Mouse (Mus musculus): ENCODE measurements around the gene Nrip1. TPM values are rescaled to one million over a fixed set of nuclear protein-coding genes. Genes with fewer than 3 reads are reported as not detected.

Gene Nrip1
- total and polyA plus RNA-seq, 3 experiments: not detected

- no peaks in the 10 kb centered on the region for H3K36me3 ChIP-seq (replicated peaks in 1 of 2; ENCODE audit: control insufficient read depth in 1 of 2, insufficient read depth in 1 of 2, low read length in 1 of 2)
- in situ Hi-C loops (cut with MboI; ENCODE audit: low pct_ligation_motif_present, low pct_unique_long_range_greater_than_20kb, low sequenced_read_pairs): no loop called here
- dilution Hi-C loops (cut with MboI; ENCODE audit: extremely low pct_ligation_motif_present, extremely low pct_unique_long_range_greater_than_20kb, low sequenced_read_pairs): no loop called here
- no peak overlapping the region for H3K4me2 ChIP-seq (ENCODE audit: insufficient read depth, low read depth, poor library complexity, severe bottlenecking)
- no peak for DNase-seq (ENCODE audit: extremely low read depth)
- no peak overlapping the region for H3K4me3 ChIP-seq (replicated peaks in 1 of 3; ENCODE audit: low read depth in 2 of 3, low read length in 2 of 3, poor library complexity in 1 of 3)
- H3K79me2 ChIP-seq (replicated peaks; ENCODE audit: control insufficient read depth, extremely low read depth, insufficient read depth, poor library complexity, severe bottlenecking): no peaks in the 10 kb centered on the region; the same call in 1 of the 2 replicates
- H3K4me1 ChIP-seq (ENCODE audit: control insufficient read depth in 1 of 2, insufficient read depth in 2 of 2): no peaks in the 10 kb centered on the region
- H3K9me3 ChIP-seq (replicated peaks; ENCODE audit: low read length): peaks cover 87% of the 10 kb centered on the region
- H3K27me3 ChIP-seq (replicated peaks): no peaks in the 10 kb centered on the region
- H3K27ac ChIP-seq (ENCODE audit: insufficient read depth, low read depth): no peak overlapping the region
- no peak overlapping the region for H3K9ac ChIP-seq (ENCODE audit: insufficient read depth, low read depth)
- TF ChIP-seq MAFK (IDR thresholded peaks at IDR 0.05; ENCODE audit: insufficient replicate concordance, low read length) (no peak), HCFC1 (IDR thresholded peaks at IDR 0.05; ENCODE audit: low read depth, low read length) (no peak), ZKSCAN1 (IDR thresholded peaks at IDR 0.05; ENCODE audit: borderline replicate concordance, low read depth, low read length) (no peak), BHLHE40 (IDR thresholded peaks at IDR 0.05; ENCODE audit: low read depth, low read length) (no peak), MYC (IDR thresholded peaks at IDR 0.05; ENCODE audit: low read depth, low read length) (no peak), ZMIZ1 (IDR thresholded peaks at IDR 0.05; ENCODE audit: low read depth, low read length) (no peak), E2F4 (IDR thresholded peaks at IDR 0.05; ENCODE audit: insufficient replicate concordance, low read depth, low read length) (no peak), SIN3A (IDR thresholded peaks at IDR 0.05; ENCODE audit: low read length) (no peak), IRF4 (IDR thresholded peaks at IDR 0.05; ENCODE audit: low read depth, low read length) (no peak), NRF1 (IDR thresholded peaks at IDR 0.05; ENCODE audit: low read depth, low read length) (no peak), JUN (IDR thresholded peaks at IDR 0.05; ENCODE audit: insufficient read depth, low read depth, low read length) (no peak), EP300 (IDR thresholded peaks at IDR 0.05; ENCODE audit: low read length) (no peak)
Measured at GRCm38 (mm10) chr16:76369236-76369635, 4.4 kb downstream of the Nrip1 start.

DNA sequence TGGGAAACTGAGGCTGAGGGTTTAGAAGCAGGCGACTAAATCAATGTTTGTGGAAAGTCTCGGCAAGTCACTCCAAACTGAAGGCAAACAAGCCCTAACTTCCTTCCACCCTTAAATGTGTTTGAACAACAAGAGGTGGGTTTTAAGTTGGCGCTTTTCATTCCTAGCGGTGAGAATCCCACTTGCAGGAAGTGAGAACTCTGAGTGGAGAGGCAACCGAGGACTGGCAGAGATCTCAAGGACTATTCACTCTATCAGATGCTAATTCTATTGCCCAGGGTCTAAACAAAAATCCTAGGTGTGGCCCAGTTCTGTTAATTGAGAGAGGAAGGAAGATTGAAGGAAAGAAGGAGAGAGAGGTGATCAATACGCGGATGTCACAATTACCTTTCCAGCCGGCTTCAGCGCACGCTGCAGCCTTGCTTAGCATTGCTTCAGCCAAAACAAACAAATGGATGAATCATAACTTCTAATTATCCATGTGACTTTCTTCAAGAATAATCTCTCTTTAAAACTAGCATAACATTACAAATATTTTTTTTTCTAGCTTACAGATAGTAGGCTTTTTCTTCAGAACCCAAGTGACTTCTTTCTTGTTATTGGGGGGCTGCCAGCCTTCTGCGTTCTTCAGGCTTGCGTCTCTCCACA, 6.2 kb downstream of the Nrip1 start:
- H3K4me3 ChIP-seq (replicated peaks in 1 of 3; ENCODE audit: low read depth in 2 of 3, low read length in 2 of 3, poor library complexity in 1 of 3): no peak overlapping the region
- H3K79me2 ChIP-seq (replicated peaks; ENCODE audit: control insufficient read depth, extremely low read depth, insufficient read depth, poor library complexity, severe bottlenecking): no peaks in the 10 kb centered on the region; the same call in 1 of the 2 replicates
- no peak for DNase-seq (ENCODE audit: extremely low read depth)
- in situ Hi-C loops (cut with MboI; ENCODE audit: low pct_ligation_motif_present, low pct_unique_long_range_greater_than_20kb, low sequenced_read_pairs): no loop called here
- H3K9ac ChIP-seq (ENCODE audit: insufficient read depth, low read depth): no peak overlapping the region
- no peaks in the 10 kb centered on the region for H3K4me1 ChIP-seq (ENCODE audit: control insufficient read depth in 1 of 2, insufficient read depth in 2 of 2)
- TF ChIP-seq ETS1 (conservative IDR thresholded peaks at IDR 0.05; ENCODE audit: low read depth, low read length): no peak
- no peak for TF ChIP-seq ZMIZ1 (IDR thresholded peaks at IDR 0.05; ENCODE audit: low read depth, low read length)
- TF ChIP-seq ZKSCAN1 (IDR thresholded peaks at IDR 0.05; ENCODE audit: borderline replicate concordance, low read depth, low read length): no peak
- no peak for TF ChIP-seq E2F4 (IDR thresholded peaks at IDR 0.05; ENCODE audit: insufficient replicate concordance, low read depth, low read length)
- TF ChIP-seq TCF12 (IDR thresholded peaks at IDR 0.05; ENCODE audit: low read depth, low read length): no peak
- no peak for TF ChIP-seq NRF1 (IDR thresholded peaks at IDR 0.05; ENCODE audit: low read depth, low read length)
- H3K27me3 ChIP-seq (replicated peaks): no peaks in the 10 kb centered on the region
- peaks cover 87% of the 10 kb centered on the region for H3K9me3 ChIP-seq (replicated peaks; ENCODE audit: low read length)
- H3K27ac ChIP-seq (ENCODE audit: insufficient read depth, low read depth): no peak overlapping the region
- dilution Hi-C loops (cut with MboI; ENCODE audit: extremely low pct_ligation_motif_present, extremely low pct_unique_long_range_greater_than_20kb, low sequenced_read_pairs): no loop called here
- no peak overlapping the region for H3K4me2 ChIP-seq (ENCODE audit: insufficient read depth, low read depth, poor library complexity, severe bottlenecking)
- no peaks in the 10 kb centered on the region for H3K36me3 ChIP-seq (replicated peaks in 1 of 2; ENCODE audit: control insufficient read depth in 1 of 2, insufficient read depth in 1 of 2, low read length in 1 of 2)

Measured in CH12.LX (cell line).